Mouse (Mus musculus) midbrain, embryonic 16.5 days (tissue): ENCODE data around the gene Dcdc2b. TPM values are rescaled to one million over a fixed set of nuclear protein-coding genes. Genes with fewer than 3 reads are reported as not detected.

Experiments
- ATAC-seq: fragments of 200-750 bp; cut with Nextera tagmentation; 2 replicates; pipeline ENCODE4 v1.8.0; 2017; ENCODE audit warnings: moderate TSS enrichment
- H3K27ac ChIP-seq: fragments of 300-500 bp; sonication (generic); 2 replicates; pipeline ENCODE4 v1.5.1; 2014; ENCODE audit warnings: mild to moderate bottlenecking, low read length, mixed read lengths
- H3K27me3 ChIP-seq: fragments of 300-500 bp; sonication (generic); 2 replicates; pipeline ENCODE4 v1.6.1; 2014; ENCODE audit warnings: low read depth, low read length, mixed read lengths; ENCODE audit not compliant: control insufficient read depth, insufficient read depth
- H3K36me3 ChIP-seq: fragments of 300-500 bp; sonication (generic); 2 replicates; pipeline ENCODE4 v1.6.1; 2014; ENCODE audit warnings: mild to moderate bottlenecking, low read length, moderate library complexity, mixed read lengths; ENCODE audit not compliant: control insufficient read depth, insufficient read depth
- H3K4me1 ChIP-seq: fragments of 300-500 bp; sonication (generic); 2 replicates; pipeline ENCODE4 v1.6.1; 2014; ENCODE audit warnings: mild to moderate bottlenecking, low read length, mixed read lengths; ENCODE audit not compliant: control insufficient read depth, insufficient read depth
- H3K4me2 ChIP-seq: fragments of 300-500 bp; sonication (generic); 2 replicates; pipeline ENCODE4 v1.6.1; 2014; ENCODE audit warnings: mild to moderate bottlenecking, low read length, mixed read lengths
- H3K4me3 ChIP-seq: fragments of 300-500 bp; sonication (generic); 2 replicates; pipeline ENCODE4 v1.5.1; 2014; ENCODE audit warnings: low read depth, mild to moderate bottlenecking, low read length, moderate library complexity, mixed read lengths
- H3K9ac ChIP-seq: fragments of 300-500 bp; sonication (generic); 2 replicates; pipeline ENCODE4 v1.6.1; 2014; ENCODE audit warnings: low read depth, low read length, mixed read lengths
- H3K9me3 ChIP-seq: fragments of 300-500 bp; sonication (generic); replicated peaks from 2 replicates; pipeline ENCODE4 v1.6.1; 2014; ENCODE audit warnings: mild to moderate bottlenecking, low read length, mixed read lengths; ENCODE audit not compliant: control insufficient read depth, poor library complexity, severe bottlenecking
- WGBS: fragments of 180-500 bp; shearing (Covaris S2); extraction: QIAGEN DNeasy Blood & Tissue Kit; methylation state at CpG from one replicate; pipeline ENCODE4 v1.1.7; 2014; 5-methylcytosine and 5-hydroxymethylcytosine counted together
- polyA plus RNA-seq: library from polyadenylated mRNA; unstranded; fragments of >200 nt; fragmentation: Nextera tagmentation; extraction: Ambion mirVana; gene quantifications from 2 replicates; pipeline ENCODE4 v1.2.1, GENCODE M21; 2015

Dcdc2b gene
- 3.5 and 4.1 TPM in 2 replicates for polyA plus RNA-seq

GRCm38 (mm10) chr4:129614093-129614492, at the start of gene Dcdc2b:
Gene Dcdc2b, minus strand, starts transcription at chr4:129614257.
- Histone ChIP-seq H3K36me3 (no peaks in the 10 kb centered on the region), H3K9ac (no peak within 1 kb of the TSS), H3K4me2 (no peak within 1 kb of the TSS), H3K9me3 (no peaks in the 10 kb centered on the region), H3K27ac (peak within 1 kb of the TSS; percentile 53; the same call in 1 of the 2 replicates), H3K27me3 (no peaks in the 10 kb centered on the region), H3K4me3 (no peak within 1 kb of the TSS), H3K4me1 (peaks cover 7% of the 10 kb centered on the region)
- ATAC-seq: no peak
- 79% methylated on average over 6 of the region's 6 CpGs for WGBS

GRCm38 (mm10) chr4:129662255-129662813, 48.3 kb upstream of the Dcdc2b start:
- Histone ChIP-seq H3K4me1 (no peaks in the 10 kb centered on the region), H3K9ac (no peak overlapping the region), H3K4me3 (no peak overlapping the region), H3K27ac (no peak overlapping the region), H3K36me3 (peaks cover 5% of the 10 kb centered on the region), H3K9me3 (no peaks in the 10 kb centered on the region), H3K4me2 (no peak overlapping the region), H3K27me3 (no peaks in the 10 kb centered on the region)
- no peak for ATAC-seq
- 83% methylated on average over 3 of the region's 3 CpGs for WGBS

GRCm38 (mm10) chr4:129661584-129661983, 47.5 kb upstream of the Dcdc2b start:
- H3K4me1 ChIP-seq: no peaks in the 10 kb centered on the region
- no peak for ATAC-seq
- no peak overlapping the region for H3K9ac ChIP-seq
- no peak overlapping the region for H3K4me2 ChIP-seq
- no peaks in the 10 kb centered on the region for H3K27me3 ChIP-seq
- H3K27ac ChIP-seq: no peak overlapping the region
- WGBS: 97% methylated on average over 3 of the region's 3 CpGs
- H3K9me3 ChIP-seq: no peaks in the 10 kb centered on the region
- peaks cover 10% of the 10 kb centered on the region for H3K36me3 ChIP-seq
- H3K4me3 ChIP-seq: no peak overlapping the region

- peaks cover 51% of the 10 kb centered on the region for H3K36me3 ChIP-seq
These were observed 40.7 kb upstream of the Dcdc2b start for GRCm38 (mm10) chr4:129654770-129655169.

GRCm38 (mm10) chr4:129650359-129650758, 36.3 kb upstream of the Dcdc2b start:
- peaks cover 62% of the 10 kb centered on the region for H3K36me3 ChIP-seq
- no peak overlapping the region for H3K27ac ChIP-seq
- no peak overlapping the region for H3K4me2 ChIP-seq
- no peaks in the 10 kb centered on the region for H3K9me3 ChIP-seq
- WGBS: 97% methylated on average over 8 of the region's 8 CpGs
- H3K4me3 ChIP-seq: no peak overlapping the region
- H3K9ac ChIP-seq: no peak overlapping the region
- no peak for ATAC-seq
- H3K27me3 ChIP-seq: no peaks in the 10 kb centered on the region
- H3K4me1 ChIP-seq: no peaks in the 10 kb centered on the region

More at GRCm38 (mm10) chr4:129654770-129655169, 40.7 kb upstream of the Dcdc2b start:
- H3K4me2 ChIP-seq: no peak overlapping the region
- H3K9ac ChIP-seq: no peak overlapping the region
- no peaks in the 10 kb centered on the region for H3K27me3 ChIP-seq
- no peak for ATAC-seq
- H3K4me1 ChIP-seq: no peaks in the 10 kb centered on the region
- H3K9me3 ChIP-seq: no peaks in the 10 kb centered on the region
- 91% methylated on average over 14 of the region's 14 CpGs for WGBS
- no peak overlapping the region for H3K4me3 ChIP-seq
- no peak overlapping the region for H3K27ac ChIP-seq

- H3K36me3 ChIP-seq: peaks cover 52% of the 10 kb centered on the region
- no peaks in the 10 kb centered on the region for H3K9me3 ChIP-seq
- no peaks in the 10 kb centered on the region for H3K4me1 ChIP-seq
- H3K4me3 ChIP-seq: no peak overlapping the region
- no peaks in the 10 kb centered on the region for H3K27me3 ChIP-seq
- 86% methylated on average over 1 of the region's 1 CpGs for WGBS
- H3K9ac ChIP-seq: no peak overlapping the region
- no peak overlapping the region for H3K4me2 ChIP-seq
- no peak overlapping the region for H3K27ac ChIP-seq
- no peak for ATAC-seq
These were observed 34.6 kb upstream of the Dcdc2b start for GRCm38 (mm10) chr4:129648656-129649055.

GRCm38 (mm10) chr4:129645204-129645603, 31.1 kb upstream of the Dcdc2b start:
- no peak for ATAC-seq
- 97% methylated on average over 6 of the region's 6 CpGs for WGBS
- no peaks in the 10 kb centered on the region for H3K27me3 ChIP-seq
- H3K9me3 ChIP-seq: no peaks in the 10 kb centered on the region
- H3K9ac ChIP-seq: no peak overlapping the region
- no peaks in the 10 kb centered on the region for H3K4me1 ChIP-seq
- peaks cover 35% of the 10 kb centered on the region for H3K36me3 ChIP-seq
- no peak overlapping the region for H3K27ac ChIP-seq
- no peak overlapping the region for H3K4me3 ChIP-seq
- no peak overlapping the region for H3K4me2 ChIP-seq

- no peak overlapping the region for H3K27ac ChIP-seq
- no peak overlapping the region for H3K4me3 ChIP-seq
- H3K4me2 ChIP-seq: no peak overlapping the region
These were observed 27.7 kb upstream of the Dcdc2b start for GRCm38 (mm10) chr4:129641756-129642155.

GRCm38 (mm10) chr4:129640638-129641467, 26.8 kb upstream of the Dcdc2b start, which contains the start of gene Txlna:
Gene Txlna, minus strand, starts transcription at chr4:129641065.
- Histone ChIP-seq H3K27ac (peak within 1 kb of the TSS; percentile 94), H3K36me3 (peaks cover 16% of the 10 kb centered on the region), H3K9me3 (no peaks in the 10 kb centered on the region), H3K27me3 (no peaks in the 10 kb centered on the region), H3K4me3 (peak within 1 kb of the TSS; percentile 67), H3K4me2 (peak within 1 kb of the TSS; percentile 79), H3K9ac (peak within 1 kb of the TSS; percentile 71), H3K4me1 (peaks cover 20% of the 10 kb centered on the region)
- ATAC-seq: peak; percentile 97
- WGBS: under 1% methylated on average over 59 of the region's 60 CpGs

More at GRCm38 (mm10) chr4:129641756-129642155, 27.7 kb upstream of the Dcdc2b start:
- H3K36me3 ChIP-seq: peaks cover 20% of the 10 kb centered on the region
- H3K9ac ChIP-seq: no peak overlapping the region
- WGBS: 68% methylated on average over 5 of the region's 5 CpGs
- H3K27me3 ChIP-seq: no peaks in the 10 kb centered on the region
- no peak for ATAC-seq
- H3K4me1 ChIP-seq: peaks cover 20% of the 10 kb centered on the region
- no peaks in the 10 kb centered on the region for H3K9me3 ChIP-seq
